8 mouse cellular contexts compared by ENCODE assay signal in genomic region chr19:57612179-57612472, GRCm38 (mm10). TPM values are rescaled to one million over a fixed set of nuclear protein-coding genes. Genes with fewer than 3 reads are reported as not detected.
DNase-seq lines count a peak whose midpoint lies in the region; ATAC-seq and TF ChIP-seq lines count a peak whose summit lies in the region.

No protein-coding gene starts in this region.

- H3K27ac ChIP-seq in lung, embryonic 14.5 days (ENCODE audit: low read depth): no peak overlapping the region
- H3K27ac ChIP-seq in embryonic facial prominence, embryonic 15.5 days (replicated peaks): 0 out of 2 replicates have a peak overlapping the region, but pooled peaks have one; percentile 99
- no peak overlapping the region for H3K27ac ChIP-seq in intestine, embryonic 15.5 days
- H3K27ac ChIP-seq in neural tube, embryonic 14.5 days (ENCODE audit: low read depth, low read length): no peak overlapping the region

- peaks cover 9% of the 10 kb centered on the region for H3K4me1 ChIP-seq in lung, embryonic 14.5 days (ENCODE audit: insufficient read depth)
- peaks cover 24% of the 10 kb centered on the region; the same call in 1 of the 2 replicates for H3K4me1 ChIP-seq in embryonic facial prominence, embryonic 15.5 days
- peaks cover 4% of the 10 kb centered on the region; the same call in 1 of the 2 replicates for H3K4me1 ChIP-seq in intestine, embryonic 15.5 days (replicated peaks)
- peaks cover 15% of the 10 kb centered on the region for H3K4me1 ChIP-seq in neural tube, embryonic 14.5 days (ENCODE audit: control insufficient read depth, insufficient read depth, low read length)

- ATAC-seq in lung, embryonic 14.5 days (ENCODE audit: insufficient read depth): no peak
- no peak for ATAC-seq in embryonic facial prominence, embryonic 15.5 days (ENCODE audit: insufficient number of reproducible peaks, low FRiP score, low TSS enrichment, low read depth)
- no peak for ATAC-seq in intestine, embryonic 15.5 days
- ATAC-seq in neural tube, embryonic 14.5 days (ENCODE audit: low read depth): no peak
- no peak for ATAC-seq in megakaryocyte progenitor cell, adult 5-6 weeks (replicated peaks; ENCODE audit: poor library complexity)

- peak overlapping the region; percentile 89 for H3K9ac ChIP-seq in lung, embryonic 14.5 days
- peak overlapping the region; percentile 83 for H3K9ac ChIP-seq in embryonic facial prominence, embryonic 15.5 days
- H3K9ac ChIP-seq in intestine, embryonic 15.5 days: peak overlapping the region; percentile 93
- H3K9ac ChIP-seq in neural tube, embryonic 14.5 days (replicated peaks; ENCODE audit: low read depth, low read length): peak overlapping the region; percentile 92

- H3K4me2 ChIP-seq in lung, embryonic 14.5 days: peak overlapping the region; percentile 95
- peak overlapping the region; percentile 96 for H3K4me2 ChIP-seq in embryonic facial prominence, embryonic 15.5 days (replicated peaks)
- peak overlapping the region; percentile 98 for H3K4me2 ChIP-seq in intestine, embryonic 15.5 days (replicated peaks)
- H3K4me2 ChIP-seq in neural tube, embryonic 14.5 days (ENCODE audit: low read depth, low read length): peak overlapping the region; percentile 98

- 2% methylated on average over 2 of the region's 2 CpGs for WGBS in lung, embryonic 14.5 days
- WGBS in embryonic facial prominence, embryonic 15.5 days: 5% methylated on average over 2 of the region's 2 CpGs
- WGBS in intestine, embryonic 15.5 days: 0% methylated on average over 2 of the region's 2 CpGs
- 20% methylated on average over 2 of the region's 2 CpGs for WGBS in neural tube, embryonic 14.5 days

- no peaks in the 10 kb centered on the region for H3K36me3 ChIP-seq in lung, embryonic 14.5 days (ENCODE audit: insufficient read depth)
- no peaks in the 10 kb centered on the region for H3K36me3 ChIP-seq in embryonic facial prominence, embryonic 15.5 days
- no peaks in the 10 kb centered on the region for H3K36me3 ChIP-seq in intestine, embryonic 15.5 days
- no peaks in the 10 kb centered on the region for H3K36me3 ChIP-seq in neural tube, embryonic 14.5 days (ENCODE audit: control insufficient read depth, insufficient read depth, low read length)

- no peak for TF ChIP-seq CTCF in lung, embryonic 14.5 days (IDR thresholded peaks at IDR 0.05; ENCODE audit: low read depth)

- no peaks in the 10 kb centered on the region for H3K9me3 ChIP-seq in lung, embryonic 14.5 days (ENCODE audit: low read depth, low read length)
- H3K9me3 ChIP-seq in embryonic facial prominence, embryonic 15.5 days (replicated peaks): no peaks in the 10 kb centered on the region
- H3K9me3 ChIP-seq in intestine, embryonic 15.5 days: no peaks in the 10 kb centered on the region
- H3K9me3 ChIP-seq in neural tube, embryonic 14.5 days (ENCODE audit: control insufficient read depth, low read length): no peaks in the 10 kb centered on the region

- no peaks in the 10 kb centered on the region for H3K27me3 ChIP-seq in lung, embryonic 14.5 days (ENCODE audit: insufficient read depth, low read length)
- H3K27me3 ChIP-seq in embryonic facial prominence, embryonic 15.5 days: no peaks in the 10 kb centered on the region
- H3K27me3 ChIP-seq in intestine, embryonic 15.5 days (replicated peaks): no peaks in the 10 kb centered on the region
- H3K27me3 ChIP-seq in neural tube, embryonic 14.5 days (ENCODE audit: control insufficient read depth, insufficient read depth, low read length): no peaks in the 10 kb centered on the region

- peak overlapping the region; percentile 93 for H3K4me3 ChIP-seq in lung, embryonic 14.5 days (ENCODE audit: low read depth, low read length)
- H3K4me3 ChIP-seq in embryonic facial prominence, embryonic 15.5 days (replicated peaks): peak overlapping the region; percentile 96
- peak overlapping the region; percentile 98 for H3K4me3 ChIP-seq in intestine, embryonic 15.5 days (replicated peaks)
- H3K4me3 ChIP-seq in neural tube, embryonic 14.5 days (ENCODE audit: low read depth, low read length): peak overlapping the region; percentile 88

- DNase-seq in lung, embryonic 14.5 days: peak; percentile 50
- no peak for DNase-seq in lung, postnatal 14 days
- DNase-seq in thymus, postnatal 25 days: no peak
- DNase-seq in layer of hippocampus, adult 9-10 months (ENCODE audit: low spot score): no peak

RNA-seq across cellular contexts. Expression of gene Atrnl1, which starts 1.3 kb away (rescaled TPM):
- polyA plus RNA-seq in lung, embryonic 14.5 days (2014; fragmentation: Nextera tagmentation; extraction: Ambion mirVana): 7.1 and 7.7 TPM in 2 replicates
- polyA plus RNA-seq in embryonic facial prominence, embryonic 15.5 days (2015; fragmentation: Nextera tagmentation; extraction: Ambion mirVana): 7.1 and 8.0 TPM in 2 replicates
- 4.1 and 4.6 TPM in 2 replicates for polyA plus RNA-seq in intestine, embryonic 15.5 days (2015; fragmentation: Nextera tagmentation; extraction: Ambion mirVana)
- 8.6 and 11.1 TPM in 2 replicates for polyA plus RNA-seq in neural tube, embryonic 14.5 days (2014; fragmentation: Nextera tagmentation; extraction: Ambion mirVana)
- total RNA-seq in megakaryocyte progenitor cell, adult 5-6 weeks (2015): 10.8 and 11.7 TPM in 2 replicates
- total RNA-seq in megakaryocyte progenitor cell, adult 5-6 weeks (2017): 13.6 and 15.1 TPM in 2 replicates
